Mouse (Mus musculus) small intestine, adult 10 weeks (tissue): ENCODE data around the gene Hspb3. TPM values are rescaled to one million over a fixed set of nuclear protein-coding genes. Genes with fewer than 3 reads are reported as not detected.

ENCODE experiments used
- polyA plus RNA-seq: library from polyadenylated mRNA; stranded (reverse); fragments of 350-450 nt; fragmentation: Illumina TruSeq; extraction: RNeasy Lipid Tissue Mini Kit (QIAGEN cat#74804); gene quantifications from one replicate; pipeline ENCODE4 v1.2.3, GENCODE M21; 2014; ENCODE audit warnings: low replicate concordance

Hspb3 gene
- not detected for polyA plus RNA-seq

GRCm38 (mm10) chr13:113663151-113663779 is at the start of gene Hspb3:
Gene Hspb3 (minus strand): TSS chr13:113663676.

GRCm38 (mm10) chr13:113617891-113618823 is 45.3 kb downstream of the Hspb3 start, which contains the start of gene Snx18:
Gene Snx18 (minus strand): TSS chr13:113618564.

Other genes starting within 250 kb of the Hspb3 start
- gene Snx18, start 45.1 kb downstream of the Hspb3 start, polyA plus RNA-seq = 37.3 TPM
- 42.4 TPM for gene Arl15, start 130.8 kb upstream of the Hspb3 start, polyA plus RNA-seq